Mouse (Mus musculus) heart, embryonic 11.5 days (tissue): ENCODE measurements around the gene Coq7. TPM values are rescaled to one million over a fixed set of nuclear protein-coding genes. Genes with fewer than 3 reads are reported as not detected.

Experiments used
- ATAC-seq: fragments of 200-750 bp; cut with Nextera tagmentation; replicated peaks from 2 replicates; pipeline ENCODE4 v1.8.0; 2017; ENCODE audit warnings: moderate library complexity; ENCODE audit not compliant: insufficient number of reproducible peaks, low FRiP score, low TSS enrichment
- H3K27ac ChIP-seq: fragments of 300-500 bp; sonication (generic); 2 replicates; pipeline ENCODE4 v1.5.1; 2014; ENCODE audit warnings: mild to moderate bottlenecking, low read depth, low read length
- H3K27me3 ChIP-seq: fragments of 300-500 bp; sonication (generic); 2 replicates; pipeline ENCODE4 v1.6.1; 2014; ENCODE audit warnings: mild to moderate bottlenecking, low read length, mixed read lengths; ENCODE audit not compliant: control insufficient read depth, insufficient read depth
- H3K36me3 ChIP-seq: fragments of 300-500 bp; sonication (generic); 2 replicates; pipeline ENCODE4 v1.6.1; 2014; ENCODE audit warnings: mild to moderate bottlenecking, low read length, moderate library complexity, mixed read lengths; ENCODE audit not compliant: control insufficient read depth, insufficient read depth
- H3K4me1 ChIP-seq: fragments of 300-500 bp; sonication (generic); 2 replicates; pipeline ENCODE4 v1.6.1; 2014; ENCODE audit warnings: low read length; ENCODE audit not compliant: control insufficient read depth, insufficient read depth
- H3K4me2 ChIP-seq: fragments of 300-500 bp; sonication (generic); 2 replicates; pipeline ENCODE4 v1.6.1; 2014; ENCODE audit warnings: mild to moderate bottlenecking, moderate library complexity
- H3K4me3 ChIP-seq: fragments of 300-500 bp; sonication (generic); 2 replicates; pipeline ENCODE4 v1.5.1; 2014; ENCODE audit warnings: low read depth, low read length
- H3K9ac ChIP-seq: fragments of 300-500 bp; sonication (generic); 2 replicates; pipeline ENCODE4 v1.6.1; 2014; ENCODE audit warnings: mild to moderate bottlenecking, low read depth, low read length, moderate library complexity
- H3K9me3 ChIP-seq: fragments of 300-500 bp; sonication (generic); replicated peaks from 2 replicates; pipeline ENCODE4 v1.6.1; 2016; ENCODE audit warnings: low read length; ENCODE audit not compliant: control insufficient read depth
- WGBS: fragments of 180-500 bp; shearing (Covaris S2); extraction: QIAGEN DNeasy Blood & Tissue Kit; methylation state at CpG from one replicate; pipeline ENCODE4 v1.1.7; 2014; ENCODE audit not compliant: insufficient replicate concordance; 5-methylcytosine and 5-hydroxymethylcytosine counted together
- polyA plus RNA-seq: library from polyadenylated mRNA; unstranded; fragments of >200 nt; fragmentation: Nextera tagmentation; extraction: Ambion mirVana; gene quantifications from 2 replicates; pipeline ENCODE4 v1.2.1, GENCODE M21; 2014

Gene Coq7
- polyA plus RNA-seq, 1 experiment from 2014 or later, result 144 TPM

DNA sequence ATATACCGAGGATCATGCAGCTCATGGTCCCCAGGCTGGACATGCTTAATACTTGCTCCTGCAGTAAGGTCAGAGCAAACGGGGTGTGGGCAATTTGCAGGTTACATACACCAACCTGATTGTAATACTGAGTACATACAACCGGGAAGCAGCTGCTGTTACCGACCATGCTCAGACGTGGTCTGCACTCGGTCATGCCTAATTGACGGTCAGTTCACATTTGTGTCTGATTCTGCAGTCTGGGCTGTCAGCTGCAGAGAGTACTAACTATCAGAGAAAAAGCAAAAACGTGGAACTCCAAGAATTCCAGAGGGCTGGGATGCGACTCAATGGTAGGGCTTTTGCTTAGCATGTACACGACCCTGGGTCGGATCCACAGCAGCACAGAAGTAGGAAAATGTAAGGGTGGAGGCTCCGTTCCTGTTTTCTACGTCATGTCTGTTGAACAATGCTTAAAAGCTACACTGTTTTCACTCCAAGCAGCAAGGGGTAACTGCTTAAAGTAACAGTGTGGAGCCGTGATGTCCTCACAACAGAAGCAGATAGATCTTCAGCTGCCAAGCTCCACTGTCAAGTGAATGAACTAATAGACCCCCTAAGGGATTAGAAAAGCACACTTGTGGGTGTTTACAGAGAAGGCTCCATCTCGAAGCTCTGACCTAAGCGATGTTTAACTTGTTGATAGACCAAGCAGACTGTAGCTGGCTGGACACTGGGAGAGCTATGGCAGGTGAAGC is 71.6 kb downstream of the Coq7 start:
- 51% methylated on average over 16 of the region's 16 CpGs for WGBS
- ATAC-seq, result no peak; the same call in 1 of the 2 replicates

More for the DNA sequence above, 71.6 kb downstream of the Coq7 start:
- H3K36me3 ChIP-seq, result no peaks in the 10 kb centered on the region
- no peak overlapping the region for H3K4me2 ChIP-seq
- no peaks in the 10 kb centered on the region for H3K9me3 ChIP-seq
- H3K4me3 ChIP-seq, result no peak overlapping the region
- H3K27me3 ChIP-seq, result 0 out of 2 replicates have a peak, but pooled peaks cover 2% of the 10 kb centered on the region
- H3K27ac ChIP-seq, result no peak overlapping the region
- no peak overlapping the region for H3K9ac ChIP-seq
- 0 out of 2 replicates have a peak, but pooled peaks cover 3% of the 10 kb centered on the region for H3K4me1 ChIP-seq

Other genes starting within 250 kb of the Coq7 start
- gene Syt17, start 85.1 kb downstream of the Coq7 start, polyA plus RNA-seq, result 0.39 and 1.0 TPM in 2 replicates
- 1.2 and 1.4 TPM in 2 replicates for gene Itpripl2, start 41.4 kb downstream of the Coq7 start, polyA plus RNA-seq
- 1.9 and 2.6 TPM in 2 replicates for gene Tmc7, start 51.4 kb upstream of the Coq7 start, polyA plus RNA-seq
- gene Tmc5, start 63.9 kb upstream of the Coq7 start, polyA plus RNA-seq, result 0.10 and 0.25 TPM in 2 replicates
- 70.6 and 71.6 TPM in 2 replicates for gene Gde1, start 172.4 kb upstream of the Coq7 start, polyA plus RNA-seq
- gene Ccp110, start 179.2 kb upstream of the Coq7 start, polyA plus RNA-seq, result 4.6 and 5.9 TPM in 2 replicates
- 48.1 and 49.0 TPM in 2 replicates for gene Vps35l, start 206.9 kb upstream of the Coq7 start, polyA plus RNA-seq